ENCODE assay signal across 30 mouse cellular contexts in genomic region chr19:44626261-44626660, GRCm38 (mm10).
"Had no signal": no experiment of that assay in that cellular context is flagged by ENCODE, and none has a peak within 500 bp of the region (broad histone marks: within the 10 kb centered on the region; RNA-seq: fewer than 3 reads in every experiment).

No protein-coding gene starts in this region.

- H3K4me2 ChIP-seq: limb, embryonic 13.5 days; limb, embryonic 15.5 days; liver, embryonic 11.5 days; liver, embryonic 12.5 days; liver, embryonic 13.5 days; liver, embryonic 15.5 days; lung, embryonic 14.5 days; lung, embryonic 15.5 days; midbrain, embryonic 12.5 days; midbrain, embryonic 13.5 days; neural tube, embryonic 12.5 days; neural tube, embryonic 13.5 days had no signal

- H3K4me3 ChIP-seq: left cerebral cortex, adult 2 months; limb, embryonic 13.5 days; limb, embryonic 15.5 days; liver, embryonic 12.5 days; liver, embryonic 13.5 days; liver, embryonic 15.5 days; lung, embryonic 15.5 days; megakaryocyte, embryonic 14.5 days; midbrain, embryonic 10.5 days; midbrain, embryonic 12.5 days; midbrain, embryonic 13.5 days; myocyte; neural tube, embryonic 12.5 days; neural tube, embryonic 13.5 days had no signal

- H3K9me3 ChIP-seq: limb, embryonic 13.5 days; limb, embryonic 15.5 days; liver, embryonic 12.5 days; liver, embryonic 13.5 days; liver, embryonic 15.5 days; lung, embryonic 15.5 days; midbrain, embryonic 10.5 days; midbrain, embryonic 12.5 days; neural tube, embryonic 12.5 days; neural tube, embryonic 13.5 days had no signal

- DNase-seq: left cerebral cortex, postnatal 4 days; liver; liver, embryonic 13.5 days; liver, postnatal 0 days; lung, adult 18-20 months; lung, adult 2 months; lung, embryonic 14.5 days; lung, postnatal 10 days; lung, postnatal 14 days; lung, postnatal 36 days; lung, postnatal 4 days; midbrain, embryonic 14.5 days had no signal

- H3K27me3 ChIP-seq: liver, embryonic 15.5 days; lung, embryonic 15.5 days; neural tube, embryonic 12.5 days; neural tube, embryonic 13.5 days had no signal

- H3K36me3 ChIP-seq: limb, embryonic 13.5 days; limb, embryonic 15.5 days; liver, embryonic 12.5 days; liver, embryonic 13.5 days; liver, embryonic 15.5 days; lung, embryonic 15.5 days; midbrain, embryonic 10.5 days; midbrain, embryonic 12.5 days; midbrain, embryonic 13.5 days; neural tube, embryonic 12.5 days; neural tube, embryonic 13.5 days had no signal

- ATAC-seq: liver, embryonic 12.5 days; liver, postnatal 0 days; lung, postnatal 0 days; midbrain, embryonic 13.5 days; midbrain, embryonic 16.5 days had no signal

- H3K9ac ChIP-seq: limb, embryonic 13.5 days; limb, embryonic 15.5 days; liver, embryonic 12.5 days; liver, embryonic 13.5 days; liver, embryonic 14.5 days; liver, embryonic 15.5 days; liver, postnatal 0 days; lung, embryonic 14.5 days; lung, embryonic 15.5 days; midbrain, embryonic 12.5 days; midbrain, embryonic 13.5 days; neural tube, embryonic 12.5 days; neural tube, embryonic 13.5 days had no signal

- H3K27ac ChIP-seq: left cerebral cortex, adult 2 months; limb, embryonic 13.5 days; limb, embryonic 15.5 days; liver, embryonic 12.5 days; liver, embryonic 13.5 days; liver, embryonic 14.5 days; liver, embryonic 15.5 days; lung, embryonic 15.5 days; macrophage; midbrain, embryonic 10.5 days; midbrain, embryonic 12.5 days; midbrain, embryonic 13.5 days; neural tube, embryonic 12.5 days; neural tube, embryonic 13.5 days had no signal

- H3K4me1 ChIP-seq: liver, embryonic 12.5 days; liver, embryonic 13.5 days; liver, embryonic 15.5 days; lung, embryonic 15.5 days; megakaryocyte, embryonic 14.5 days; midbrain, embryonic 10.5 days; midbrain, embryonic 12.5 days; midbrain, embryonic 13.5 days; neural tube, embryonic 12.5 days had no signal
